Mouse (Mus musculus) heart, postnatal 0 days (tissue): ENCODE results near the gene Hyou1. TPM values are rescaled to one million over a fixed set of nuclear protein-coding genes. Genes with fewer than 3 reads are reported as not detected.

Experiments
- ATAC-seq: fragments of 200-750 bp; cut with Nextera tagmentation; 2 replicates; pipeline ENCODE4 v1.8.0; 2017; ENCODE audit warnings: low read depth, moderate number of reproducible peaks, moderate library complexity; ENCODE audit not compliant: insufficient read depth
- DNase-seq: peaks from one replicate; pipeline ENCODE4 v3.0.0-alpha.2; 2016; ENCODE audit warnings: low spot score
- H3K27ac ChIP-seq: fragments of 300-500 bp; sonication (generic); 2 replicates; pipeline ENCODE4 v1.5.1; 2014; ENCODE audit warnings: low read depth, mild to moderate bottlenecking
- H3K27me3 ChIP-seq: fragments of 300-500 bp; sonication (generic); 2 replicates; pipeline ENCODE4 v1.6.1; 2014; ENCODE audit warnings: low read length, mixed read lengths; ENCODE audit not compliant: control insufficient read depth, insufficient read depth
- H3K36me3 ChIP-seq: fragments of 300-500 bp; sonication (generic); replicated peaks from 2 replicates; pipeline ENCODE4 v1.6.1; 2014; ENCODE audit warnings: low read length, mixed read lengths; ENCODE audit not compliant: control insufficient read depth, insufficient read depth
- H3K4me1 ChIP-seq: fragments of 300-500 bp; sonication (generic); 2 replicates; pipeline ENCODE4 v1.6.1; 2014; ENCODE audit warnings: antibody characterized with exemption; ENCODE audit not compliant: control insufficient read depth, insufficient read depth
- H3K4me2 ChIP-seq: fragments of 300-500 bp; sonication (generic); 2 replicates; pipeline ENCODE4 v1.6.1; 2014; ENCODE audit warnings: low read depth, mild to moderate bottlenecking, low read length, moderate library complexity
- H3K4me3 ChIP-seq: fragments of 300-500 bp; sonication (generic); 2 replicates; pipeline ENCODE4 v1.5.1; 2014; ENCODE audit warnings: low read depth, low read length
- H3K9ac ChIP-seq: fragments of 300-500 bp; sonication (generic); replicated peaks from 2 replicates; pipeline ENCODE4 v1.6.1; 2014; ENCODE audit warnings: low read depth, low read length, mixed read lengths
- H3K9me3 ChIP-seq: fragments of 300-500 bp; sonication (generic); replicated peaks from 2 replicates; pipeline ENCODE4 v1.6.1; 2016; ENCODE audit warnings: low read length; ENCODE audit not compliant: control insufficient read depth
- CTCF ChIP-seq: IDR thresholded peaks from 2 replicates; pipeline ENCODE4 v1.5.1; 2016; ENCODE audit warnings: antibody characterized with exemption, control low read depth, low read depth
- EP300 ChIP-seq: IDR thresholded peaks from 2 replicates; pipeline ENCODE4 v1.6.1; 2016; ENCODE audit warnings: antibody characterized with exemption, low read depth
- WGBS: fragments of 180-500 bp; shearing (Covaris S2); extraction: QIAGEN DNeasy Blood & Tissue Kit; methylation state at CpG from one replicate; pipeline ENCODE4 v1.1.7; 2014; 5-methylcytosine and 5-hydroxymethylcytosine counted together
- polyA plus RNA-seq: library from polyadenylated mRNA; unstranded; fragments of >200 nt; fragmentation: Nextera tagmentation; extraction: Ambion mirVana; gene quantifications from 2 replicates; pipeline ENCODE4 v1.2.1, GENCODE M21; 2015
- total RNA-seq: library from RNA; depleted of rRNA; stranded (reverse); fragments of >200 nt; gene quantifications from 2 replicates; pipeline ENCODE4 v1.2.3, GENCODE M21; 2014; ENCODE audit warnings: low replicate concordance

Hyou1 gene
- total and polyA plus RNA-seq, 2 experiments from 2014 or later: 5.4 to 37.8 TPM

- TF ChIP-seq EP300 (no peak), CTCF (no peak)
- Histone ChIP-seq H3K27me3 (no peaks in the 10 kb centered on the region), H3K27ac (no peak overlapping the region), H3K9ac (no peak overlapping the region), H3K4me3 (no peak overlapping the region), H3K36me3 (peaks cover 35% of the 10 kb centered on the region), H3K4me1 (peaks cover 23% of the 10 kb centered on the region), H3K4me2 (no peak overlapping the region), H3K9me3 (no peaks in the 10 kb centered on the region)
- no peak for DNase-seq
- WGBS: 87% methylated on average over 5 of the region's 5 CpGs
- no peak for ATAC-seq
Measured at GRCm38 (mm10) chr9:44338574-44338973, 40.7 kb upstream of the Hyou1 start.

- Histone ChIP-seq H3K27me3 (no peaks in the 10 kb centered on the region), H3K4me3 (no peak overlapping the region), H3K9me3 (no peaks in the 10 kb centered on the region), H3K4me1 (peaks cover 20% of the 10 kb centered on the region), H3K27ac (no peak overlapping the region), H3K36me3 (peaks cover 32% of the 10 kb centered on the region), H3K4me2 (no peak overlapping the region), H3K9ac (no peak overlapping the region)
- DNase-seq (no peak), ATAC-seq (no peak)
- no peak for TF ChIP-seq CTCF
- no peak for TF ChIP-seq EP300
- 87% methylated on average over 5 of the region's 5 CpGs for WGBS
Measured at GRCm38 (mm10) chr9:44341487-44341886, 37.8 kb upstream of the Hyou1 start.

- no peak for DNase-seq
- WGBS: 39% methylated on average over 3 of the region's 3 CpGs
- H3K27me3 ChIP-seq: no peaks in the 10 kb centered on the region
- no peak for ATAC-seq
- no peaks in the 10 kb centered on the region for H3K9me3 ChIP-seq
- H3K27ac ChIP-seq: no peak overlapping the region
- H3K4me1 ChIP-seq: peaks cover 15% of the 10 kb centered on the region; the same call in 1 of the 2 replicates
- H3K36me3 ChIP-seq: peaks cover 39% of the 10 kb centered on the region
- H3K9ac ChIP-seq: no peak overlapping the region
- no peak overlapping the region for H3K4me3 ChIP-seq
- TF ChIP-seq EP300 (no peak), CTCF (no peak)
- H3K4me2 ChIP-seq: peak overlapping the region; percentile 85; the same call in 1 of the 2 replicates
Measured at GRCm38 (mm10) chr9:44342173-44342572, 37.1 kb upstream of the Hyou1 start.

- no peak for ATAC-seq
- Histone ChIP-seq H3K9ac (no peak overlapping the region), H3K36me3 (peaks cover 39% of the 10 kb centered on the region), H3K4me3 (no peak overlapping the region), H3K4me2 (peak overlapping the region; percentile 85), H3K9me3 (no peaks in the 10 kb centered on the region), H3K27me3 (no peaks in the 10 kb centered on the region), H3K4me1 (peaks cover 11% of the 10 kb centered on the region; the same call in 1 of the 2 replicates), H3K27ac (peak overlapping the region; percentile 98; the same call in 1 of the 2 replicates)
- TF ChIP-seq EP300: no peak
- no peak for TF ChIP-seq CTCF
- no peak for DNase-seq
- 88% methylated on average over 1 of the region's 1 CpGs for WGBS
Measured at GRCm38 (mm10) chr9:44342605-44343004, 36.7 kb upstream of the Hyou1 start.

- DNase-seq (peak; percentile 54), ATAC-seq (peak; percentile 39)
- Histone ChIP-seq H3K4me3 (peak overlapping the region; percentile 91), H3K9ac (peak overlapping the region; percentile 75), H3K36me3 (peaks cover 43% of the 10 kb centered on the region), H3K27me3 (no peaks in the 10 kb centered on the region), H3K4me2 (peak overlapping the region; percentile 85), H3K4me1 (peaks cover 9% of the 10 kb centered on the region; the same call in 1 of the 2 replicates), H3K9me3 (no peaks in the 10 kb centered on the region), H3K27ac (peak overlapping the region; percentile 98)
- WGBS: 2% methylated on average over 6 of the region's 6 CpGs
- no peak for TF ChIP-seq EP300
- no peak for TF ChIP-seq CTCF
Measured at GRCm38 (mm10) chr9:44343290-44343689, 36.0 kb upstream of the Hyou1 start.
